Mouse (Mus musculus) limb, embryonic 14.5 days (tissue): ENCODE data around the gene Ercc8. TPM values are rescaled to one million over a fixed set of nuclear protein-coding genes. Genes with fewer than 3 reads are reported as not detected.

ENCODE experiments used
- ATAC-seq: fragments of 200-750 bp; cut with Nextera tagmentation; 2 replicates; pipeline ENCODE4 v1.8.0; 2017; ENCODE audit warnings: low read depth, moderate number of reproducible peaks, moderate TSS enrichment; ENCODE audit not compliant: low FRiP score
- DNase-seq: peaks from one replicate; pipeline ENCODE4 v3.0.0-alpha.2; 2015; ENCODE audit warnings: low spot score
- H3K27ac ChIP-seq: fragments of 300-500 bp; sonication (generic); replicated peaks from 2 replicates; pipeline ENCODE4 v1.5.1; 2014; ENCODE audit warnings: low read depth, mild to moderate bottlenecking, low read length, moderate library complexity, mixed read lengths
- H3K27me3 ChIP-seq: fragments of 300-500 bp; sonication (generic); 2 replicates; pipeline ENCODE4 v1.6.1; 2014; ENCODE audit warnings: low read length, mixed read lengths; ENCODE audit not compliant: control insufficient read depth, insufficient read depth
- H3K36me3 ChIP-seq: fragments of 300-500 bp; sonication (generic); 2 replicates; pipeline ENCODE4 v1.6.1; 2014; ENCODE audit warnings: mild to moderate bottlenecking, low read length, moderate library complexity, mixed read lengths; ENCODE audit not compliant: control insufficient read depth, insufficient read depth
- H3K4me1 ChIP-seq: fragments of 300-500 bp; sonication (generic); 2 replicates; pipeline ENCODE4 v1.6.1; 2014; ENCODE audit warnings: antibody characterized with exemption, low read length, mixed read lengths; ENCODE audit not compliant: control insufficient read depth, insufficient read depth
- H3K4me2 ChIP-seq: fragments of 300-500 bp; sonication (generic); replicated peaks from 2 replicates; pipeline ENCODE4 v1.6.1; 2014; ENCODE audit warnings: low read depth, mild to moderate bottlenecking, low read length, moderate library complexity; ENCODE audit not compliant: severe bottlenecking
- H3K4me3 ChIP-seq: fragments of 300-500 bp; sonication (generic); replicated peaks from 2 replicates; pipeline ENCODE4 v1.5.1; 2014; ENCODE audit warnings: low read length
- H3K9ac ChIP-seq: fragments of 300-500 bp; sonication (generic); 2 replicates; pipeline ENCODE4 v1.6.1; 2014; ENCODE audit warnings: mild to moderate bottlenecking, low read depth, low read length, moderate library complexity; ENCODE audit not compliant: severe bottlenecking
- H3K9me3 ChIP-seq: fragments of 300-500 bp; sonication (generic); 2 replicates; pipeline ENCODE4 v1.6.1; 2016; ENCODE audit warnings: low read length; ENCODE audit not compliant: control insufficient read depth
- POLR2A ChIP-seq: fragments of 200-500 bp; IDR thresholded peaks from 2 replicates; pipeline ENCODE4 v1.8.0; 2012; ENCODE audit warnings: inconsistent platforms, mild to moderate bottlenecking, moderate library complexity, borderline replicate concordance; ENCODE audit not compliant: insufficient read depth, insufficient read length; ENCODE audit errors: extremely low read depth
- WGBS: fragments of 180-500 bp; shearing (Covaris S2); extraction: QIAGEN DNeasy Blood & Tissue Kit; methylation state at CpG from one replicate; pipeline ENCODE4 v1.1.7; 2014; 5-methylcytosine and 5-hydroxymethylcytosine counted together
- polyA plus RNA-seq, 2 experiments: library from polyadenylated mRNA; depleted of rRNA in 1 of 2; stranded (reverse) in 1 of 2; unstranded in 1 of 2; fragments of >200 nt; fragmentation: Nextera tagmentation in 1 of 2; extraction: Ambion mirVana in 1 of 2; gene quantifications; 2 replicates each; pipeline versions ENCODE4 v1.2.1 to v1.2.3; 2012 to 2014

Ercc8 gene
- polyA plus RNA-seq, 2 experiments, result 16.1 to 24.2 TPM

DNA sequence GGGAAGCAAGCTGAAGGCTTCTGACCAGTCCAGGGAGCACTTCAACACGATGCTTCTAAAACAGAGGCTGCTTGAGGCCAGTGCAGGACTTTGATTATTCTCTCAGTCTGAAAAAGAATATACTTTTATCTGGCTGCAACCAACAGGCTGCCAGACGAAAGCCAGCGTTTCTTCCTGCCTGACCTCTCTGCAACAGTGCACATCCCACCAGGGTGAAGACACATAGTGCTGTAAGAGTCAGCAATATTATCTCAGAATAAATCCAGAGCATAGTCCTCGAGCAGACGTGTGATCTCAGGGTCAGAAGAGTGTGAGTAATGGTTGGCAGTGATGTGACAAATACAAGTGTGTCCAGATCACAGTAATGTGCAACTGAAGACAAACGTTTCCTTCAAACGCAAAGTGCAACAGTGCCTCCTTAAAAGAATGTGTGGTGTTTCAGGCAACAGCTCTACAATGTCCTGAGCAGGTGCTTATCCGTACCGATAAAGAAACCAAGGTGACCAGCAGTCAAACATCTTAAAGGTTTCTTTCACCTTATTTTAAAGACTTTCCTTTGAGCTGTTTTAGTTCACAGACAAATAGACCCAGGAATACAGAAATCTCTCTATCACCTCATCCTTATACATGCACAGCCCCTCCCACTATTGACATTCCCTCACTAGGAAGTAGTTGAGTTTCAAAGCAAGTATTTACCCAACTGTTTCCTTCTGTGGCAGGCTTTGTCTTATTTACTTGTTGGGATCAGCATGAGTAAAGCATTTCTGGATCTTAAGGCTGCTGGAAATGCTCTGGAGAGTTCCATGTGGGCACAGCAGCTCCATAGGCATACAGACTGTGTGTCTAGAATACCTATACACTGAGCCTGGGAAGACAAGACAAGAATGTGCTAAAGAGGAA is 38.9 kb upstream of the Ercc8 start:
- H3K9me3 ChIP-seq, result no peaks in the 10 kb centered on the region
- TF ChIP-seq POLR2A, result no peak
- H3K9ac ChIP-seq, result no peak overlapping the region
- no peak overlapping the region for H3K4me2 ChIP-seq
- DNase-seq (no peak), ATAC-seq (no peak)
- H3K4me1 ChIP-seq, result 0 out of 2 replicates have a peak, but pooled peaks cover 4% of the 10 kb centered on the region
- H3K36me3 ChIP-seq, result no peaks in the 10 kb centered on the region
- WGBS, result 83% methylated on average over 9 of the region's 9 CpGs
- H3K4me3 ChIP-seq, result no peak overlapping the region
- no peaks in the 10 kb centered on the region for H3K27me3 ChIP-seq
- no peak overlapping the region for H3K27ac ChIP-seq

DNA sequence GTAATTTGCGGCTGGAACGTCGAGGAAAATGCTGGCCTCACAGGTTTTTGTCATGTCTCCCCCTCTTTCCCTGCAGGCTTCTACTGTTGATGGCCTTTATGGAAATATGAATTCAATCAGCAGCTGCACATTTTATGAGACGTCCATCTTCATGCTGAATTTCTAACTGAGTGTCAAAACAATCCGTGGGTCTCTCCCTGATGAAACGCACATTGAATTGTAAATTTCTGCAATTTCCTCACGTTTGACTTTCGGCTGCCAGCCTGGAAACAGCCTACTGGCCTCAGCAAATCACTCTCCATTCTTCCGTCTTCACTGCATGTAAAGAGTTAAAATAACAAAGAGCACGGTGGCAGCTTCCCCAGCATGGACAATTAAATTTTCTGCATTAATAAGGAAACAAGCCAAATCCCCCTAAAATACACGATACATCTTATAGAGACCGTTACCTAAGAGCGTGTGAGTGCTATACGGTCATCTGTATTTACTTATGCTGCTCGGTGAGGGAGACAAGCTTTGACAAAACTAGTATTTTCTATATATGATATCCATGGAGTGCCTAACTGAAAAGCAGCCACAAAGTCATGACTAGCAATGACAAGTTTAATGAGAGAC is 35.3 kb upstream of the Ercc8 start:
- no peak for TF ChIP-seq POLR2A
- no peak overlapping the region for H3K9ac ChIP-seq
- DNase-seq (no peak), ATAC-seq (no peak)
- peaks cover 6% of the 10 kb centered on the region; the same call in 1 of the 2 replicates for H3K4me1 ChIP-seq
- no peaks in the 10 kb centered on the region for H3K27me3 ChIP-seq
- H3K36me3 ChIP-seq, result no peaks in the 10 kb centered on the region
- WGBS, result 31% methylated on average over 15 of the region's 15 CpGs
- H3K9me3 ChIP-seq, result no peaks in the 10 kb centered on the region
- no peak overlapping the region for H3K4me2 ChIP-seq
- no peak overlapping the region for H3K27ac ChIP-seq
- no peak overlapping the region for H3K4me3 ChIP-seq

DNA sequence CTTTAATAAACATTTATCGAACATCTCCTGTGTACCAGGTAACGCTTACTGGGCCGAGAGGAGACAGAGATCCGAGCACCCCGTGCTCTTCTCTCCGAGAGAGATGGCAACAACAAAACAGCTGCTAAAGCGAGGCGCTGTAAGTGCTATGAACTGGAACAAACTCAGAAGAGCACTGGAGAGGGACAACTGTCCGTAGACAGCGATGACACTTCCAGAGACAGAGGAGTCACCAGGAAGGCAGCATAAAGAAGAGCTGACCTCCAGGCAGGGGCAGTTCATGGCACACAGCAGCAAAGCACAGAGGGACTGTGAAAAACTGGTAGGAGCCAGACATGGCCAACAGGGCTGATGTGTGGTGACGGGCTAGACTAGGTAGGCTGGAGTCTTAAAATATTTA is 34.4 kb upstream of the Ercc8 start:
- Histone ChIP-seq H3K27me3 (no peaks in the 10 kb centered on the region), H3K27ac (no peak overlapping the region), H3K9ac (no peak overlapping the region), H3K4me2 (no peak overlapping the region), H3K4me1 (peaks cover 10% of the 10 kb centered on the region; the same call in 1 of the 2 replicates), H3K9me3 (no peaks in the 10 kb centered on the region), H3K4me3 (no peak overlapping the region), H3K36me3 (no peaks in the 10 kb centered on the region)
- no peak for TF ChIP-seq POLR2A
- DNase-seq (no peak), ATAC-seq (no peak)
- 85% methylated on average over 11 of the region's 11 CpGs for WGBS

GRCm38 (mm10) chr13:108126246-108126645 is 32.3 kb upstream of the Ercc8 start:
- Histone ChIP-seq H3K4me3 (no peak overlapping the region), H3K27ac (no peak overlapping the region), H3K27me3 (no peaks in the 10 kb centered on the region), H3K36me3 (no peaks in the 10 kb centered on the region), H3K4me2 (no peak overlapping the region), H3K4me1 (peaks cover 10% of the 10 kb centered on the region; the same call in 1 of the 2 replicates), H3K9ac (no peak overlapping the region), H3K9me3 (no peaks in the 10 kb centered on the region)
- WGBS, result 84% methylated on average over 2 of the region's 2 CpGs
- DNase-seq (no peak), ATAC-seq (no peak)
- TF ChIP-seq POLR2A, result no peak

GRCm38 (mm10) chr13:108127130-108127529 is 31.4 kb upstream of the Ercc8 start:
- no peaks in the 10 kb centered on the region for H3K36me3 ChIP-seq
- H3K9ac ChIP-seq, result no peak overlapping the region
- no peak overlapping the region for H3K4me2 ChIP-seq
- H3K9me3 ChIP-seq, result no peaks in the 10 kb centered on the region
- peak; percentile 47 for DNase-seq
- peaks cover 10% of the 10 kb centered on the region; the same call in 1 of the 2 replicates for H3K4me1 ChIP-seq
- no peak for ATAC-seq
- no peak for TF ChIP-seq POLR2A
- no peak overlapping the region for H3K27ac ChIP-seq
- no peaks in the 10 kb centered on the region for H3K27me3 ChIP-seq
- WGBS, result 3% methylated on average over 1 of the region's 1 CpGs
- no peak overlapping the region for H3K4me3 ChIP-seq
